Mouse (Mus musculus) liver, embryonic 14.5 days (tissue): ENCODE measurements at regions not wholly inside any gene's neighbourhood (a gene's known extent, or its start where the extent isn't known, plus 50 kb on each side); places are given as distances from the start of the nearest gene placed in this dataset.

ENCODE experiments used
- CTCF ChIP-seq: IDR thresholded peaks from 2 replicates; pipeline ENCODE4 v1.5.1; 2016; ENCODE audit warnings: antibody characterized with exemption, low read depth, control low read depth
- EP300 ChIP-seq: IDR thresholded peaks from 2 replicates; pipeline ENCODE4 v1.6.1; 2016; ENCODE audit warnings: antibody characterized with exemption, low read depth

DNA sequence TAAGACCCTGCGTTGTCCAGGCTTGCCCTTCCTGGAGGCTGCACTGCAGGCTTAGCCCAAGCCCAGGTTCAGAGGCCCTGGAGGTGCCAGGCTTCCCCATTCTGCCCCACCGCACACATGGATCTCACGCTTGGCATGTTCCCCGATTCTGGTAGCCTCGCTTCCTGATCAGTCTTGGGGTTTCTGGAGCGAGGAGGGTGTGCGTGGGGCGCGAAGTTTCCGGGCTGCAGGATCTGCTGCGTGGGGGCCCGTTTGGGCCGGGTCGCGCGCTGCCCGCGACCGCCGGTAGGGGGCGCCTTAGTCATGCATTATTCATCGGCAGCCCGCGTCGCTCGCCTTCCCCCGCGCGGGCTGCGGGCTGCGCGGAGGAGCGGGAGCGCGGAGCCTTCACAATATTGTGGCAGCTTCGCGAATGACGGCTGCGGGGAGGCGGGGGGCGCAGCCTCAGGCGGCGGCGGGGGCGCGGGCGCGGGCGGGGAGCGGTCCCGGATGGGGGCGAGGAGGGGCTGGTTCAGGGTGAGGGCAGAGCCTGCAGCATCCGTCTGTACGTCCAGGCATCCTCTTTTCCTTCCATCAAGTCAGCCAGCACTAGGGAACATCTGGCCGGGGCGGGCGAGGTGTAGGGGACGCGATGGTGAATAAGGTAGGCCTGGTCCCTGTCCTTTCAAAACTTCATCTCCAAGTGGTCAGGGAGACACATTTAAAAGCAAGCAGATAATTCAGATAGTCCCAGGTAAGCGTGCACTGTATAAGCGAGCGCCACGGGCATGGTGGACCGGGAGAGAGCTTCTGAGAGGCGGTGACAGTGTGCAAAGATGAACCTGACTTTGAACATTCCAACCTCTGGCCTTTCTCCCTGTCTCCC, 61.4 kb upstream of the Casz1 start:
- TF ChIP-seq CTCF (peak; percentile 62), EP300 (no peak)
